Mouse (Mus musculus): ENCODE measurements at regions not wholly inside any gene's neighbourhood (a gene's known extent, or its start where the extent isn't known, plus 50 kb on each side); places are given as distances from the start of the nearest gene placed in this dataset.
"Not testable (repeated sequence)": the region's sequence is repeated elsewhere in the genome, so short reads cannot be mapped to it uniquely, and the experiment has no call there.

DNA sequence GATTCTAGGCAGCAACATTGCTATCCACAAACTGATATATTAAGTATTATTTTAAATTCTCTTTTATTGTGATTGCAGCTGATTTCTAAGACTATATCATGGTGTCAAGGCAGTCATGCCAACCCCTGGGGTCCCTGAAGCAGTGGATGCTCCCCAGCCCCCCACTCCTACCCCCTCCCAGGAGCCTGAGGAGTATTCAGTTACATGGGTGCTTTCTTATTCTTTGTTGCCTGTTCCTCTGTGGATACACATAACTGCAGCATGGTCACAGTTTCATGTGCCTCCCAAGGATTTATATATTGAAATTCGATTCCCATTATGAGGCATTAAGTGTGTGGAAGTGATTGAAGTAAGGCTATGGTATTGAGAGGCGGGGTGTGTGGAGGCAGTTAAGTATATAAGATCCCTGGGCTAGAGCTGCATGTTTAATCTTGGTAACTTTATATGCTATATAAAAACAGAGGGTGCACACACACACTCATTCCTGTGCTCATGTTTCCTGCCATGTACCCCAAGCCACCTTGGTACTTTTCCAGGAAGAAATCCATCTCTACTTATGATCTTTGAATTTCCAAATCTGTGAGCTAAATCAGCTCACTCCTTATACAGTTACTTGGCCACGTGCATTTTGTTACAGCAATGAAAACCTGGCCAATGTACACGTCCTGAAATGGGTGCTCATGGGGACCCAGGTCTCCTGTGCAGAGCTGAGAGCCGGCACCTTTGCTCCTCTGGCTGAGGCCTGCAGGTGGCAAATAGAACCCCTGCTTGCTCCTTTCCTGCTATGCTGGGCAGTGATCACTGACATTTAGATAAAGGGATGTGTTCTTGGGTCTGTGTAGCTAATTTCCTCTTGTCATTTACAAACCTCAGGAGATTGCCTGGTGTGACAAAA lies 259.0 kb downstream of the Nek10 start:
- Histone ChIP-seq H3K27me3 (ENCODE audit: control insufficient read depth, insufficient read depth, low read length, poor library complexity, severe bottlenecking) (no peaks in the 10 kb centered on the region), H3K36me3 (ENCODE audit: control insufficient read depth, insufficient read depth, low read length, poor library complexity, severe bottlenecking) (no peaks in the 10 kb centered on the region)
- DNase-seq (ENCODE audit: low read depth, low spot score) = no peak

DNA sequence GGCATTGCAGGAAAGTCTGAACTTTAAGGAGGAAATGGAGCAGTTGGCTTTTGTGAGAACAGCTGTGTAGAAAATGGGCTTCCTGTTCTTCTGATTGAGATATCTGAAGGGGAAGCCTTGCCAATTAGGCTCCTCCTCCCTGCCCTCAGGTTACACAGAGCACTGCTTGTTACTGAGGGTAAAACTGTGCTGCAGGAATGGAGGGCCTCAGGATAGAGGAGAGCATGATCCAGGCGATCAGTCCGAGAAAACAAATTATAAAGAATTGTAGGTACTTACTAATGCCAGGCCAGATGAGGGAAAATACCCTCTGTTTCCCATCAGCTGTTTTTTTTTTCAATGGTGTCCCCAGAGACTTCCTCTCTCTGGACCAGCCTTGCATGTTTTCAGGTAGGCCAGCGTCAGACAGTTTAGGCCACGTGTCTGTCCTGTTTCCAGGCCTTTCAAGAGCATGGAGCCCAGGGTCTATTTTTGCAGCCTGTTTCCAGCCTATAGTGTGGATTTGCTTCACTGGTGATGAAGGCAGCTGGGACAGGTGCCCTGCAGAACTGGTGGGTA lies 259.7 kb downstream of the Nek10 start:
- Histone ChIP-seq H3K27me3 (ENCODE audit: control insufficient read depth, insufficient read depth, low read length, poor library complexity, severe bottlenecking) (no peaks in the 10 kb centered on the region), H3K36me3 (ENCODE audit: control insufficient read depth, insufficient read depth, low read length, poor library complexity, severe bottlenecking) (no peaks in the 10 kb centered on the region)
- peak; percentile 6 for DNase-seq (ENCODE audit: low read depth, low spot score)

DNA sequence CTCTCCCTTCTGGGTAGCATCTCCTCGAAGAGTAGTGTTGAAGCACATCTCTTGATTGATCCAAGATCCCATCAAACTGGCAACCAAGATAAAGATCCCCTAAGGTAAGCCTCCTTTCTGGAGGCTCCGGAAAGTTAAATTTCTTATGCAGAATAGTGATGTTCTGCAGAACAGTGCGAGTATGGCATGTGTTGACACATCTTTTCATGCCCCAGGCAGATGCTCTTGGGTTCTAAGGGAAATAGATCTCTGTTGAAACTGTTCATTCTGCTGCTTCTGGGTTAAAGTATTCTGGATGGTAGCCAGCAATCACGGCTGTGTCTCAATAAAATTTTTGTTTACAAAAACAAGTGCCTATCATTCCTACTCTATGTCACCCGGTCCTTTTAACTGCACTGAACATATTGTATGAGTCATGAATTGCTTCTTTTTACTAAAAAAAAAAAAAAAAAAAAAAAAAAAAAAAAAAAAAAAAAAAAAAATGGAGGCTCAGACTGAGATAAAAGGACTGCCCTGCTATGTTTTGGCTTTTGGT lies 261.8 kb downstream of the Nek10 start:
- Histone ChIP-seq H3K27me3 (ENCODE audit: control insufficient read depth, insufficient read depth, low read length, poor library complexity, severe bottlenecking) (no peaks in the 10 kb centered on the region), H3K36me3 (ENCODE audit: control insufficient read depth, insufficient read depth, low read length, poor library complexity, severe bottlenecking) (no peaks in the 10 kb centered on the region)
- DNase-seq (ENCODE audit: low read depth, low spot score) = no peak

DNA sequence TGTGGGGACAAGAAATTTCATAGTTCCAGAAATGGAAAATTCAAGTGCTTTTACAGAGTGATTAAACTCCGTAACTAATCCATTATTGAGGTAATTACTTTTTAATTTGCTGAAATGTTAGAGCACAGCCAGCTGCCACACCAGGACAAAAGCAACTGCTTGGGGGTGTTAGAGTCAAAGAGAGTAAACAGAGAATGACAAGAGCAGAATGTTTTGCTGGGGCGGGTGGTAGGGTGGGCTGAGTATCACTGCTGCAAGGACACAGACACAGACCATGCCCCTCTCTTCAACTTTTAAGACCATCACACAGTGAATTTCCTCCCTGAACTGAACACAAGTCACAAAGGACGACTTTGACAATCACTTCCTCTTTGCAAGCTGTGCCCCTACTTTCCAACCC lies 272.7 kb downstream of the Nek10 start:
- DNase-seq (ENCODE audit: low read depth, low spot score) = no peak
- Histone ChIP-seq H3K36me3 (ENCODE audit: control insufficient read depth, insufficient read depth, low read length, poor library complexity, severe bottlenecking) (no peaks in the 10 kb centered on the region), H3K27me3 (ENCODE audit: control insufficient read depth, insufficient read depth, low read length, poor library complexity, severe bottlenecking) (no peaks in the 10 kb centered on the region)

DNA sequence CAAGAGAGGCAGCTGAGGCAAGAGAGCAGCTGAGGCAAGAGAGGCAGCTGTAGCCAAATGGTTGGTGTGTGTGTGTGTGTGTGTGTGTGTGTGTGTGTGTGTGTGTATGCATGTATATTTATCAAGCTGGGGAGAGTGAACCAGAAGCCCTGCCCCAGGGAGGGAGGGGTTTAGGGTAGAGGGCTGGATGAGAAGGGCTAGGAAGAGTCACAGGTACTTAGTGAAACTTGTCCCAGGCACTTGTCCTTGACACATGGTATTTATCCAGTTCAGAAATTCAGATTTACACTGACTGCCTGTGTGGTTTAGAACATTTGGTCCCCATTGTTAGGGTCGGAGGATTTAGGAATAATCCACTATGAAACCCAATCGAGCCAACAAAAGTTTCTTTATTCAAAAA lies 279.7 kb downstream of the Nek10 start:
- Histone ChIP-seq H3K27me3 (ENCODE audit: control insufficient read depth, insufficient read depth, low read length, poor library complexity, severe bottlenecking) (no peaks in the 10 kb centered on the region), H3K36me3 (ENCODE audit: control insufficient read depth, insufficient read depth, low read length, poor library complexity, severe bottlenecking) (no peaks in the 10 kb centered on the region)
- no peak for DNase-seq (ENCODE audit: low read depth, low spot score)

DNA sequence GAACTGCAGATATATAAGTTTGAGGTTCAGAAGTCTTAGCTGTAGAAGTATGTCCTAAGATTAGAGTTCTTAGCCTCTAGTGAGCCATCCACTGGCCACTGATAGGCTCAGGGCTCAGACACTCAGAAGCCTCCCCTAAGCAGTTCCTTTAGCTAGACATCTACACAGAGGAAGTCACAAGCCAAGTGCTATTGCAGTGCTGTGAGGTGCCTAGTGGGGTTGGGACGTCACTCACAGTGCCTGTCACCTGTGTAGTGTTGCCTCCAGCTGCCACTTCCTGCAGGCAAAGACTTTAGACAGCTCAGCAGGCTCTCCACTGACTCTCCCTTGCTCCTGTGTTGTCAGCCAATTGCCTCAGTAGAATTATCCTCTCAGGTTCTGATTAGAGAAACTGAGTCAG lies 280.6 kb downstream of the Nek10 start:
- peak; percentile 2 for DNase-seq (ENCODE audit: low read depth, low spot score)
- Histone ChIP-seq H3K27me3 (ENCODE audit: control insufficient read depth, insufficient read depth, low read length, poor library complexity, severe bottlenecking) (no peaks in the 10 kb centered on the region), H3K36me3 (ENCODE audit: control insufficient read depth, insufficient read depth, low read length, poor library complexity, severe bottlenecking) (no peaks in the 10 kb centered on the region)

DNA sequence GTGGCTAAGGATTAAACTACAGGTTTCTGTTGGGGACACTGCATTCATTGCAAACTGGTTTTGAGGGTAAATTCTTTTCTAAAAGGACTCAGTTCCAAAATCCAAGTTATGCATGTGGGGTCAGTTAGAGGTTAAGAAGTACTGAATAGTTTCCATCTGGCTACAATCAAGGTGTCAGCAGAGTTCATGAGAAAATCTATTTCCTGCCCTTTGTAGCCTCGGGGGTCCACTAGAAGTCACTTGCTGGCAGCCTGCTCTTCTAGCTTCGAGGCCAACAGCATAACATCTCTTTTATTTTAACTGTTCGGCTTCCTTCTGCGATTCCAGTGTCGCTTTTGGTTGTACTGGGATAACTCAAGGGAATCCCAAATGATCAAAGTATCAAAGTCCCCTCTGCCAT lies 283.8 kb downstream of the Nek10 start:
- Histone ChIP-seq H3K27me3 (ENCODE audit: control insufficient read depth, insufficient read depth, low read length, poor library complexity, severe bottlenecking) (no peaks in the 10 kb centered on the region), H3K36me3 (ENCODE audit: control insufficient read depth, insufficient read depth, low read length, poor library complexity, severe bottlenecking) (no peaks in the 10 kb centered on the region)
- no peak for DNase-seq (ENCODE audit: low read depth, low spot score)

DNA sequence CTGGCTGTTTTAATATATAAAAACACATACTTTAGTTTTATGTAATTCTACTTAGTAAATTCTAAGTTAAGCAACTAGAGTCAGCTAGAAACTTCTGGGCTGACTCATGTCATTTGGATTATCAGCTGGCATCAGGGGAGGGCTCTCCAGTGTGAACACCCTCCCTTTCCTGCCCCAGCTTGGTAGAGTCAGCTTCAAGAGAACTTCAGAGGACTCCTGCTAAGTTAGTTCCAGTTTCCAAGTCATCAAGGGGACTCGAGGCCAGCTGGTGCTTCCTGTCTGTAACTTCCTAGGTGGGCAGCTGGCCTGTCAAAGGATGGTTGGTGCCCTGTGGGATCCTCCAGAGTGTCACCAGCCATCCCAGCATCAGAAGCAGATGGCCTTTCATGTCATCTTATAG lies 293.6 kb downstream of the Nek10 start:
- H3K36me3 ChIP-seq (ENCODE audit: control insufficient read depth, insufficient read depth, low read length, poor library complexity, severe bottlenecking) = no peaks in the 10 kb centered on the region
- DNase-seq (ENCODE audit: low read depth, low spot score) = no peak

DNA sequence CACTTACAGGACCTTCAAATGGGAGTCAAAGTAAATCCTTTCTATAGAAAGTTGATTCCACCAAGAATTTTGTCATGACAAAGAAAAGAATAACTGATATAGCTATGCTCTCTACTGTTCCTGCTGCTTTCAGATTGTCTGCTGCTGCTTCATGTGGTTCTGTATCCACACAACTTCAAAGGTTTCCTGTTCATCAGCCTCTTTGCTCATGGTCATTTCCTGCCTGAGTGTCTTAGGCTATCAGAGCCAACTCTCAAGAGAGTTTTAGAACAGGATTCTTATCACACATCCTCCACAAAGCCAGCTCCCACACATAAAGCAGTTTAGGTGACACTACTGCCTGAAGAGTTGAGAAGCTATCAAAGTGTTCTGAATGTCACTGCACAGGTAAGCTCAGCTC lies 296.7 kb downstream of the Nek10 start:
- H3K27me3 ChIP-seq (ENCODE audit: control insufficient read depth, insufficient read depth, low read length, poor library complexity, severe bottlenecking) = no peaks in the 10 kb centered on the region
- no peak for DNase-seq (ENCODE audit: low read depth, low spot score)

More for the DNA sequence above, 293.6 kb downstream of the Nek10 start:
- no peaks in the 10 kb centered on the region for H3K27me3 ChIP-seq (ENCODE audit: control insufficient read depth, insufficient read depth, low read length, poor library complexity, severe bottlenecking)

DNA sequence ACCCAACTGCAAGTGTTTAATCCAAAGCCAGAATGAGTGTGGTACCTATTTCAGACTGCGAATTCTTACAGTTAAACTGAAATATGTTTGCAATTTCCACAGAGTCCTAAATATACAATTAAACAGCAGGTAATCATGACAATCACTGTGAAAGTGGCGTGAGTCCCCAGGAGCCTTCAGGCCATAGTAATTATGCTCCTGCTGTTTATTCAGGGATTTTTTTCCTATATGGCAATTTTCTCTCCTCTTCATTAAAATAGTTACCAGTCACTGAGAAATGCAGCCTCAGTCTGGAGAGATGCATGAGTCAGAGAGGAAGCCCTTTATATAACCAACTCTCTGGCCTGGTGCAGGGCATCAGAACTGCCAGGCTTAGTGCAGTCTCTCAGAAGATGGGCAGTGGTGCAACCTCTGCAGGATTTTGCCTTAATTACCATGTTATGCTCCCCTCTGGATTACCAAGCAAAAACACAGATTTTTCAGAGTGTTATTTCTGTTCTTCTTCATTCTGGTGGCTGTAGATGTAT lies 304.6 kb downstream of the Nek10 start:
- no peak for DNase-seq (ENCODE audit: low read depth, low spot score)
- no peaks in the 10 kb centered on the region for H3K36me3 ChIP-seq (ENCODE audit: control insufficient read depth, insufficient read depth, low read length, poor library complexity, severe bottlenecking)
- H3K27me3 ChIP-seq (ENCODE audit: control insufficient read depth, insufficient read depth, low read length, poor library complexity, severe bottlenecking) = no peaks in the 10 kb centered on the region

More for the DNA sequence above, 296.7 kb downstream of the Nek10 start:
- H3K36me3 ChIP-seq (ENCODE audit: control insufficient read depth, insufficient read depth, low read length, poor library complexity, severe bottlenecking) = no peaks in the 10 kb centered on the region

DNA sequence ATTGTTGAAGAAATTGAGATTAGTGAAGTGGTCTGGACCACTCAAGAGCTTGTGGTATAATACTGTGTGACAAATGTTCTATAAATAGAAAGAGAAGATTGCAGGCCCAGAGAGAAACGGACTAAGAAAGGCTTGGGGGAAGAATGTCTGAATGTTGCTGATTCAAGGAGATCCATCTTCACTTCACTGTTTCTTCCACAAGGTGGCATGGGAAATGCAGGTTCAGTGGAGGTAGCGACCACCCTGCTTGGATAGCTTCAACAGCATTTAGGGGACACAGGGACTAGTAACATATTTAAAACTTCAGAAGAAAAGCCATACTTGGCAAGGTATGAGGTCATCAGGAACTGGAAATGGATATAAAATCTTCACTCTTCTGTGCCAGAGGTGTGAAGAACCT lies 316.5 kb downstream of the Nek10 start:
- Histone ChIP-seq H3K27me3 (ENCODE audit: control insufficient read depth, insufficient read depth, low read length, poor library complexity, severe bottlenecking) (no peaks in the 10 kb centered on the region), H3K36me3 (ENCODE audit: control insufficient read depth, insufficient read depth, low read length, poor library complexity, severe bottlenecking) (no peaks in the 10 kb centered on the region)
- no peak for DNase-seq (ENCODE audit: low read depth, low spot score)

DNA sequence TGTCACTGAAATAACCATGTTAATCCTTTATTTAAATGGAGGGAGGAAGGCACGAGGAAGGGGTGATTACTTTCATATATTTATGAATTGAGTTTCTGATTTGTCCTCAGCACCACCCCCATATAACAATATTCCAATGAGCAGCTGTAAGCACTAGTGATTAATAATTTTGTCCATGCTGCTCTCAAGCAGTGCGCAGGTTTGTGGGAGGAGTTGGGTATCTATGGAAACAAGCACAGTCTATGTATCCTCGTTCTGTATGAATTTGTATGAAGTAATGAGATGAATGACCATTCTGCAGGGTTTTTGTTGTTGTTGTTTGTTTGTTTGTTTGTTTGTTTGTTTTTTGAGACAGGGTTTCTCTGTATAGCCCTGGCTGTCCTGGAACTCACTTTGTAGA lies 310.6 kb downstream of the Lrrc3b start:
- H3K27me3 ChIP-seq (ENCODE audit: control insufficient read depth, insufficient read depth, low read length, poor library complexity, severe bottlenecking) = no peaks in the 10 kb centered on the region
- no peaks in the 10 kb centered on the region for H3K36me3 ChIP-seq (ENCODE audit: control insufficient read depth, insufficient read depth, low read length, poor library complexity, severe bottlenecking)
- DNase-seq (ENCODE audit: low read depth, low spot score) = no peak

DNA sequence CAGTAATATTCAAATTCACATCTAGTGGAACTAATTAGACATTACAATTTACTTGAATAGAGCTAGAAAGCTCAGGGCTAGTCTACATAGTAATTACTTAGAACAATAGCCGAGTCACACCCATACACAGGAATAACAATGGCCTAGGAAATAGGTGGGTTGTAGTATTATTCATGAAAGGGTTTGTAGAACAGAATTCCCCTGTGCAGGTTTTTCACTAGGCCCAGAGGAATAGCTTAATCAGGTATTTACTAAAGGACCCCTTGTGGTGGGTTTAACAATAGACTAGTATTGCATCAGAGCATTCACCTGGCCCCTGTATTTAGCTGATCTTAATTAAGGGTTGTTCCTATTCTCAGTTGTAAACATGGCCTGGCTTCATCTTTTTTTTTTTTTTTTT lies 297.9 kb downstream of the Lrrc3b start:
- not testable (repeated sequence) for DNase-seq (ENCODE audit: low read depth, low spot score); H3K36me3 ChIP-seq (ENCODE audit: control insufficient read depth, insufficient read depth, low read length, poor library complexity, severe bottlenecking); H3K27me3 ChIP-seq (ENCODE audit: control insufficient read depth, insufficient read depth, low read length, poor library complexity, severe bottlenecking)

DNA sequence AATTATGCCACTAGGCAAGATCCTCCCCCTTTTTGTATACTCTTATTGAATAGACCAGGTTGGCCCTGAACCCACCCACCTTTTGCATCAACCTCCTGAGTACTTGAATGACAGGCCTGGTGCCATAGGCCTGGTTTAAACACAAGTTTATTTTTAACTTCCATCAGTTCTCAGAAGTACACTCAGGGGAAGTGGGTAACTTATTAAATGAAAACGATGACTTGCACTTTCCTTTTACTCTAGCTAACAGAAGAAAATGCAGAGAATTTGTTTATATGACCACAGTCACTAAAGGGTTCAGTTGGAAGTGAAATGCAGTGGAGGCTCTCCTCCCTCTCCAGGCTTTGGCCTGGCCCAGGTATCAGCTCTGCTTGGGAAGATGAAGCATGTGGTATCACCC lies 295.9 kb downstream of the Lrrc3b start:
- DNase-seq (ENCODE audit: low read depth, low spot score) = no peak
- Histone ChIP-seq H3K36me3 (ENCODE audit: control insufficient read depth, insufficient read depth, low read length, poor library complexity, severe bottlenecking) (no peaks in the 10 kb centered on the region), H3K27me3 (ENCODE audit: control insufficient read depth, insufficient read depth, low read length, poor library complexity, severe bottlenecking) (no peaks in the 10 kb centered on the region)

DNA sequence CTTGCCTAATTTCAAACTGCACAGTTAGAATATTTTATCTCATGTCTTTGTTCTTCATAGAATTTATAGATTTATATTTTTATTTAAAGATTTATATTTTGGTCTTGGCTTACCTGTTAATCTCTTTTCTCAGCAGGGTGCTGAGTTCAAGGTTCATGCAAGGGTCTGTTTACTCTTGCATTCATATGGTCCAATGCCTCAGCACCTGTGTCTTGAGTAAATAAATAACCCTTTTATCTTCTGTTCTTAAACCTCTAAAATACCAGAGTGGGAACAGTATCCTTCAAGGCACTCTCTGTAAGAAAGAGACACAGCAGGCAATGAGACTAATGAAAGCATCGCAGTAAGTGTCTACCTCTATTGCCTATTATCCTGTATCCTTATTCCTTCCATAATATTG lies 290.3 kb downstream of the Lrrc3b start:
- Histone ChIP-seq H3K36me3 (ENCODE audit: control insufficient read depth, insufficient read depth, low read length, poor library complexity, severe bottlenecking) (no peaks in the 10 kb centered on the region), H3K27me3 (ENCODE audit: control insufficient read depth, insufficient read depth, low read length, poor library complexity, severe bottlenecking) (no peaks in the 10 kb centered on the region)
- DNase-seq (ENCODE audit: low read depth, low spot score) = no peak
